Mouse (Mus musculus) midbrain, embryonic 11.5 days (tissue): ENCODE results near the gene Ceacam13. TPM values are rescaled to one million over a fixed set of nuclear protein-coding genes. Genes with fewer than 3 reads are reported as not detected.
"Not testable (repeated sequence)": the region's sequence is repeated elsewhere in the genome, so short reads cannot be mapped to it uniquely, and the experiment has no call there.

ENCODE experiments used
- ATAC-seq: fragments of 200-750 bp; cut with Nextera tagmentation; 2 replicates; pipeline ENCODE4 v1.8.0; 2017; ENCODE audit warnings: moderate TSS enrichment, moderate library complexity; ENCODE audit not compliant: low FRiP score
- DNase-seq: peaks from one replicate; pipeline ENCODE4 v3.0.0; 2015; ENCODE audit warnings: low spot score; ENCODE audit errors: missing footprints
- H3K27ac ChIP-seq: fragments of 300-500 bp; sonication (generic); 2 replicates; pipeline ENCODE4 v1.5.1; 2014; ENCODE audit warnings: low read depth, low read length
- H3K27me3 ChIP-seq: fragments of 300-500 bp; sonication (generic); 2 replicates; pipeline ENCODE4 v1.6.1; 2014; ENCODE audit warnings: mild to moderate bottlenecking, low read length, moderate library complexity, mixed read lengths; ENCODE audit not compliant: control insufficient read depth, insufficient read depth
- H3K36me3 ChIP-seq: fragments of 300-500 bp; sonication (generic); 2 replicates; pipeline ENCODE4 v1.6.1; 2014; ENCODE audit warnings: mild to moderate bottlenecking, low read length, moderate library complexity, mixed read lengths; ENCODE audit not compliant: control insufficient read depth, insufficient read depth
- H3K4me1 ChIP-seq: fragments of 300-500 bp; sonication (generic); 2 replicates; pipeline ENCODE4 v1.6.1; 2014; ENCODE audit warnings: low read length; ENCODE audit not compliant: control insufficient read depth, insufficient read depth
- H3K4me2 ChIP-seq: fragments of 300-500 bp; sonication (generic); 2 replicates; pipeline ENCODE4 v1.6.1; 2014; ENCODE audit warnings: mild to moderate bottlenecking, moderate library complexity
- H3K4me3 ChIP-seq: fragments of 300-500 bp; sonication (generic); 2 replicates; pipeline ENCODE4 v1.5.1; 2014; ENCODE audit warnings: low read depth, low read length
- H3K9ac ChIP-seq: fragments of 300-500 bp; sonication (generic); 2 replicates; pipeline ENCODE4 v1.6.1; 2014; ENCODE audit warnings: low read length
- H3K9me3 ChIP-seq: fragments of 300-500 bp; sonication (generic); 2 replicates; pipeline ENCODE4 v1.6.1; 2016; ENCODE audit warnings: low read length; ENCODE audit not compliant: control insufficient read depth
- WGBS: fragments of 180-500 bp; shearing (Covaris S2); extraction: QIAGEN DNeasy Blood & Tissue Kit; methylation state at CpG from one replicate; pipeline ENCODE4 v1.1.7; 2014; 5-methylcytosine and 5-hydroxymethylcytosine counted together
- microRNA-seq: library from miRNA; unstranded; fragments of <30 nt; microRNA quantifications from one replicate; pipeline ENCODE4, GENCODE M21; 2017
- polyA plus RNA-seq: library from polyadenylated mRNA; unstranded; fragments of >200 nt; fragmentation: Nextera tagmentation; extraction: Ambion mirVana; gene quantifications from 2 replicates; pipeline ENCODE4 v1.2.1, GENCODE M21; 2014

Ceacam13 gene
- not detected in 2 replicates for polyA plus RNA-seq

- no peak within 1 kb of the TSS for H3K9ac ChIP-seq
- H3K27me3 ChIP-seq = no peaks in the 10 kb centered on the region
- H3K9me3 ChIP-seq = peaks cover 11% of the 10 kb centered on the region; the same call in 1 of the 2 replicates
- DNase-seq (no peak), ATAC-seq (no peak)
- H3K4me3 ChIP-seq = no peak within 1 kb of the TSS
- no peak within 1 kb of the TSS for H3K27ac ChIP-seq
- no peak within 1 kb of the TSS for H3K4me2 ChIP-seq
- no peaks in the 10 kb centered on the region for H3K4me1 ChIP-seq
- 85% methylated on average over 4 of the region's 4 CpGs for WGBS
- H3K36me3 ChIP-seq = no peaks in the 10 kb centered on the region
Measured at GRCm38 (mm10) chr7:18009589-18009988, at the start of gene Ceacam13. Gene Ceacam13, plus strand, starts transcription at chr7:18009889.

DNA sequence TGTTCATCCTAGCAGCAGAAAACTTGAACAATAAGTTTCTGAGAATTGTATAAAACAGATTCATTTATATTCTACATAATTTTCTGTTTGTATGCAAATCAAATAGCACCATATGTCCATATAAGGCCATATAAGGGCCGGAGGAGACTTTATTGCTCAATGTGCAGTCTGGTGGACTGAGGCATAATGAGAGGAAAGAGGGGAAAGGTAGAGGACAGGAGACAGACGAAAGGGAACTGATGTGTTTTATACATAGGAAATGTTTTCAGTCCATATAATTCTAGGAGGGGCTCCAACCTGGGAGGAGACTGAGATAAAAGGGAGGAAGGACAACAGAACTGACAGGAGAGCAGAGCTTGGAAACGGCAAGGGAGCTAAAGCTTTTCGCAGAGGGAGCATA is 37.9 kb upstream of the Ceacam13 start, which contains the start of gene Ceacam11:
Ceacam11 (plus strand) TSS at position 301 of the 400 bp plus-strand sequence.
- H3K27ac ChIP-seq = no peak within 1 kb of the TSS
- H3K9me3 ChIP-seq = peaks cover 36% of the 10 kb centered on the region
- H3K4me1 ChIP-seq = no peaks in the 10 kb centered on the region
- H3K36me3 ChIP-seq = no peaks in the 10 kb centered on the region
- H3K4me2 ChIP-seq = no peak within 1 kb of the TSS
- WGBS = 77% methylated on average over 4 of the region's 4 CpGs
- no peak for DNase-seq
- H3K4me3 ChIP-seq = no peak within 1 kb of the TSS
- no peaks in the 10 kb centered on the region for H3K27me3 ChIP-seq
- H3K9ac ChIP-seq = no peak within 1 kb of the TSS
- ATAC-seq = no peak

DNA sequence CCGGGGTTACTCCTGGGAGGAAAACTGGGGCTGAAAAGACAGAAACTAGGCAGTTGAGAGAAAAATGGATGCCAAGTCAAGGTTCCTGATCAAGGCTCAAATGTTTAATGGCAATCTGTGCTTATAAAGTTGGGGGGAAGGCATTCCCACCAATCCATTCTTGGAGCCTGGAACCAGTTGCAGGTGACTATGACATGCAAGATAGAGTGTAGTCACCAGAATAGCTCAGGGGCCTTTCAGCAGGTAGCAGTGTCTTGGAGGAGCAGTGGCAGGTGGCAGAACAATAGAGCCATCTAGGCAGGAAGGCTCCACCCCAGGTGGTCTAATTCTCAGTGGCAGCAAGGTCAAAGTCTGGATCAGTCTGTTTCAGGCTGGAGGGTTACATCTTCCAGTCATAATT is 8.6 kb upstream of the Ceacam13 start:
- H3K4me2 ChIP-seq, H3K36me3 ChIP-seq, H3K4me3 ChIP-seq, H3K9me3 ChIP-seq, H3K4me1 ChIP-seq, H3K27ac ChIP-seq, ATAC-seq, H3K9ac ChIP-seq, H3K27me3 ChIP-seq, DNase-seq: not testable (repeated sequence)
- 96% methylated on average over 1 of the region's 1 CpGs for WGBS

GRCm38 (mm10) chr7:18065629-18066028 is 55.9 kb downstream of the Ceacam13 start, which contains the start of gene Ceacam12:
Gene Ceacam12, plus strand, starts transcription at chr7:18065929.
- H3K36me3 ChIP-seq = no peaks in the 10 kb centered on the region
- WGBS = 67% methylated on average over 1 of the region's 1 CpGs
- no peaks in the 10 kb centered on the region for H3K27me3 ChIP-seq
- H3K4me1 ChIP-seq = no peaks in the 10 kb centered on the region
- H3K9ac ChIP-seq = no peak within 1 kb of the TSS
- peaks cover 38% of the 10 kb centered on the region for H3K9me3 ChIP-seq
- no peak for DNase-seq
- H3K27ac ChIP-seq = no peak within 1 kb of the TSS
- no peak within 1 kb of the TSS for H3K4me3 ChIP-seq
- H3K4me2 ChIP-seq = no peak within 1 kb of the TSS
- no peak for ATAC-seq

Small RNA genes lying within 50 kb of the gene (microRNA-seq; reads per million reads assigned to microRNA genes)
- not detected for gene Gm22414

Other genes starting within 250 kb of the Ceacam13 start
- not detected in 2 replicates for gene Ceacam14, start 197.3 kb upstream of the Ceacam13 start, polyA plus RNA-seq
- not detected in 2 replicates for gene Gm5155, start 138.1 kb upstream of the Ceacam13 start, polyA plus RNA-seq
- not detected in 2 replicates for gene Ceacam11, start 37.8 kb upstream of the Ceacam13 start, polyA plus RNA-seq
- not detected in 2 replicates for gene Ceacam12, start 56.0 kb downstream of the Ceacam13 start, polyA plus RNA-seq
- not detected in 2 replicates for gene Igfl3, start 166.6 kb downstream of the Ceacam13 start, polyA plus RNA-seq
- not detected in 2 replicates for gene Mill1, start 235.5 kb downstream of the Ceacam13 start, polyA plus RNA-seq